Mouse (Mus musculus) lung, postnatal 0 days (tissue): ENCODE measurements around the gene Ggta1. TPM values are rescaled to one million over a fixed set of nuclear protein-coding genes. Genes with fewer than 3 reads are reported as not detected.

Source experiments
- ATAC-seq: fragments of 200-750 bp; cut with Nextera tagmentation; 2 replicates; pipeline ENCODE4 v1.8.0; 2017; ENCODE audit warnings: moderate library complexity
- DNase-seq: peaks from one replicate; pipeline ENCODE4 v3.0.0-alpha.2; 2016; ENCODE audit warnings: low spot score
- H3K27ac ChIP-seq: fragments of 300-500 bp; sonication (generic); 2 replicates; pipeline ENCODE4 v1.5.1; 2014; ENCODE audit warnings: antibody characterized with exemption, mild to moderate bottlenecking, low read length, mixed read lengths
- H3K27me3 ChIP-seq: fragments of 300-500 bp; sonication (generic); replicated peaks from 2 replicates; pipeline ENCODE4 v1.6.1; 2014; ENCODE audit warnings: low read length, mixed read lengths; ENCODE audit not compliant: insufficient read depth
- H3K36me3 ChIP-seq: fragments of 300-500 bp; sonication (generic); 2 replicates; pipeline ENCODE4 v1.6.1; 2014; ENCODE audit warnings: low read length, mixed read lengths; ENCODE audit not compliant: insufficient read depth
- H3K4me1 ChIP-seq: fragments of 300-500 bp; sonication (generic); 2 replicates; pipeline ENCODE4 v1.6.1; 2014; ENCODE audit warnings: antibody characterized with exemption, low read depth, low read length, mixed read lengths; ENCODE audit not compliant: insufficient read depth
- H3K4me2 ChIP-seq: fragments of 300-500 bp; sonication (generic); replicated peaks from 2 replicates; pipeline ENCODE4 v1.6.1; 2014; ENCODE audit warnings: low read depth, mild to moderate bottlenecking, low read length, moderate library complexity, mixed read lengths
- H3K4me3 ChIP-seq: fragments of 300-500 bp; sonication (generic); 2 replicates; pipeline ENCODE4 v1.5.1; 2014; ENCODE audit warnings: low read depth, low read length
- H3K9ac ChIP-seq: fragments of 300-500 bp; sonication (generic); replicated peaks from 2 replicates; pipeline ENCODE4 v1.6.1; 2014; ENCODE audit warnings: low read depth, mild to moderate bottlenecking
- H3K9me3 ChIP-seq: fragments of 300-500 bp; sonication (generic); 2 replicates; pipeline ENCODE4 v1.6.1; 2016; ENCODE audit warnings: low read length, mixed read lengths
- CTCF ChIP-seq: IDR thresholded peaks from 2 replicates; pipeline ENCODE4 v1.5.1; 2016; ENCODE audit warnings: antibody characterized with exemption, mild to moderate bottlenecking
- EP300 ChIP-seq: IDR thresholded peaks from 2 replicates; pipeline ENCODE4 v1.6.1; 2016; ENCODE audit warnings: antibody characterized with exemption, mild to moderate bottlenecking, control low read depth
- WGBS: fragments of 180-500 bp; shearing (Covaris S2); extraction: QIAGEN DNeasy Blood & Tissue Kit; methylation state at CpG from one replicate; pipeline ENCODE4 v1.1.7; 2014; 5-methylcytosine and 5-hydroxymethylcytosine counted together
- polyA plus RNA-seq: library from polyadenylated mRNA; unstranded; fragments of >200 nt; fragmentation: Nextera tagmentation; extraction: Ambion mirVana; gene quantifications from 2 replicates; pipeline ENCODE4 v1.2.1, GENCODE M21; 2015

The Ggta1 gene
- 21.8 and 25.6 TPM in 2 replicates for polyA plus RNA-seq

- Histone ChIP-seq H3K4me3 (peak within 1 kb of the TSS; percentile 38), H3K4me2 (peak within 1 kb of the TSS; percentile 83), H3K9me3 (no peaks in the 10 kb centered on the region), H3K36me3 (no peaks in the 10 kb centered on the region), H3K27ac (peak within 1 kb of the TSS; percentile 71), H3K27me3 (no peaks in the 10 kb centered on the region), H3K4me1 (no peaks in the 10 kb centered on the region; the same call in 1 of the 2 replicates), H3K9ac (peak within 1 kb of the TSS; percentile 20)
- DNase-seq (no peak), ATAC-seq (no peak)
- TF ChIP-seq CTCF, result no peak
- TF ChIP-seq EP300, result no peak
- WGBS, result 22% methylated on average over 7 of the region's 7 CpGs
Measured at GRCm38 (mm10) chr2:35462791-35463281, at the start of gene Ggta1. TSS of gene Ggta1 (minus strand) at chr2:35463231.

DNA sequence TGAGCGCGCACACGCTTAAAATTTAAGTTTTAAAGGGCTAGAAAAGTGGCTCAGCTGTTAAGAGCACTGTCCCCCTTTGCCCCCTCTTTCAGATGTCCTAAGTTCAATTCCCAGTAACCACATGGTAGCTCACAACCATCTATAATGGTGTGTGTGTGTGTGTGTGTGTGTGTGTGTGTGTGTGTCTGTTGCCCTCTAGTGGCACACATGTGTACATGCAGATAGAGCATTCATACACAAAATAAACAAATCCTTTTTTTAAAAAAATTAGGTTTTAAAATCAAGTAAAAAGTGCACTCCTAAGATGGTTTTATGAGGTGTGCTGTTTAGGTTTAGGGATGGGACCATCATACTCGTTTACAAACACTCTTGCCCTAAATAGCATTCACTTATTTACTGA lies 49.2 kb upstream of the Ggta1 start:
- H3K27ac ChIP-seq, result no peak overlapping the region
- peak; percentile 65 for TF ChIP-seq CTCF
- TF ChIP-seq EP300, result no peak
- H3K9me3 ChIP-seq, result no peaks in the 10 kb centered on the region
- WGBS, result 96% methylated on average over 4 of the region's 4 CpGs
- H3K36me3 ChIP-seq, result no peaks in the 10 kb centered on the region
- no peak overlapping the region for H3K4me3 ChIP-seq
- peaks cover 12% of the 10 kb centered on the region; the same call in 1 of the 2 replicates for H3K4me1 ChIP-seq
- H3K9ac ChIP-seq, result no peak overlapping the region
- H3K4me2 ChIP-seq, result no peak overlapping the region
- ATAC-seq (no peak), DNase-seq (no peak)
- no peaks in the 10 kb centered on the region for H3K27me3 ChIP-seq

- Histone ChIP-seq H3K9me3 (no peaks in the 10 kb centered on the region), H3K27me3 (no peaks in the 10 kb centered on the region), H3K27ac (no peak overlapping the region), H3K36me3 (no peaks in the 10 kb centered on the region), H3K4me1 (peaks cover 12% of the 10 kb centered on the region; the same call in 1 of the 2 replicates), H3K4me3 (no peak overlapping the region), H3K9ac (no peak overlapping the region), H3K4me2 (no peak overlapping the region)
- WGBS, result 13% methylated on average over 1 of the region's 1 CpGs
- no peak for ATAC-seq
- TF ChIP-seq EP300 (no peak), CTCF (no peak)
- peak; percentile 13 for DNase-seq
Measured at GRCm38 (mm10) chr2:35510920-35511319, 47.9 kb upstream of the Ggta1 start.

DNA sequence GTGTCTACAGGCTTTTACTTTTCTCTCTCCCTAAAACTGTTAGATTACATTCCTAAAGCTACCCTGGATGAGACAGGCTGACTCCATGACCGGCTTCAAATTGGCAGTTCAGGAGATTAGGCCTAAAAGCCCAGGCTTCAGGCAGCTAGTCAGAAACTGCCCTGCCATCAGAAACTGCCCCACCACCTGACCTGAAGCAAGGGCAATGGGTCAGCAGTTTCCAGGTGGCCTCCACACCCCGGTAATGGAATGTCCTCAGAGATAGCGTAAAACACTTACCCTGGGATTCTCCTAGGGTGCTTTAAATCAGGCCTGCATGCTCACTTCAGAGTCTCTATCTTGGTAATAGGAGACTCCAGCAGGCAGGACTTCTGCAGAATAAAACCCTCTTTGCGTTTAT lies 46.9 kb upstream of the Ggta1 start:
- Histone ChIP-seq H3K4me2 (no peak overlapping the region), H3K4me1 (peaks cover 12% of the 10 kb centered on the region; the same call in 1 of the 2 replicates), H3K9ac (no peak overlapping the region), H3K27me3 (no peaks in the 10 kb centered on the region), H3K27ac (no peak overlapping the region), H3K4me3 (no peak overlapping the region), H3K36me3 (no peaks in the 10 kb centered on the region), H3K9me3 (no peaks in the 10 kb centered on the region)
- 53% methylated on average over 4 of the region's 4 CpGs for WGBS
- DNase-seq, result no peak
- TF ChIP-seq CTCF, result no peak
- no peak for ATAC-seq

DNA sequence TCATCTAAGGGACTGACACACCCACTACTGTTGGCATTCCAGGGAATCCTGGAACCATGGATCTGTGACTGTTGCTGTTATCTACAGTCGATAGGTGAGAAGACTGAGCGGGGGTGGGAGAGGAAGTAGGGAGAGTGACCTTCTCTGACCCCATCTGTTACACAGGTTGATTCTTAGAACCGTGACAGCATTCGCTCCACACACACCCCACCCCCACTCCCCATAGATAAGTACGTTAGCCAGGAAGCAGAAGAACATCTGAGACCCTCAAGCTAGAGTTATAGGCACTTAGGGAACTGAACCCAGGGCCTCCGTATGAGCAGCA lies 46.3 kb upstream of the Ggta1 start:
- Histone ChIP-seq H3K27ac (no peak overlapping the region), H3K9ac (no peak overlapping the region), H3K36me3 (no peaks in the 10 kb centered on the region), H3K4me2 (no peak overlapping the region), H3K27me3 (no peaks in the 10 kb centered on the region), H3K9me3 (no peaks in the 10 kb centered on the region), H3K4me1 (peaks cover 12% of the 10 kb centered on the region; the same call in 1 of the 2 replicates), H3K4me3 (no peak overlapping the region)
- DNase-seq, result peak; percentile 29
- TF ChIP-seq EP300 (no peak), CTCF (no peak)
- no peak for ATAC-seq
- 31% methylated on average over 6 of the region's 6 CpGs for WGBS

- Histone ChIP-seq H3K4me1 (peaks cover 12% of the 10 kb centered on the region; the same call in 1 of the 2 replicates), H3K9ac (no peak overlapping the region), H3K4me3 (no peak overlapping the region), H3K36me3 (no peaks in the 10 kb centered on the region), H3K27ac (no peak overlapping the region), H3K27me3 (no peaks in the 10 kb centered on the region), H3K4me2 (no peak overlapping the region), H3K9me3 (no peaks in the 10 kb centered on the region)
- TF ChIP-seq EP300, result no peak
- TF ChIP-seq CTCF, result no peak
- peak; percentile 45 for DNase-seq
- peak; percentile 32 for ATAC-seq
- 29% methylated on average over 10 of the region's 10 CpGs for WGBS
Measured at GRCm38 (mm10) chr2:35508597-35509342, 45.7 kb upstream of the Ggta1 start.

DNA sequence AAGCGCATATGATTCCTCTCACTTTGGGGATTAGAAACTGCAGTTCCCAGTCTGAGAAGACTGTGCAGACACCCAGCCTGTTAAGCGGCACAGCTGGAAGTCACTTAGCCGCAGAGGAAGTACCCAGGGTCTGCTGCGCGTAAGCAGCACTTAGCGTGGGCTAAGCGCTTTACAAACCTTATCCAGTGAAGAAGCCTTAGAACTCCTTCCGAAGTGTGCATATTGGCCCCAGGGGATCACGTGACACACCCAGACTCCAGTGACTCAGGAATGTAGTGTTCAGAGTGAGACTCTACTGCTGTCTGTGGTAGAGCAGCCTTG lies 44.1 kb upstream of the Ggta1 start:
- Histone ChIP-seq H3K4me2 (no peak overlapping the region), H3K9me3 (no peaks in the 10 kb centered on the region), H3K4me3 (no peak overlapping the region), H3K27ac (no peak overlapping the region), H3K9ac (no peak overlapping the region), H3K4me1 (peaks cover 12% of the 10 kb centered on the region; the same call in 1 of the 2 replicates), H3K27me3 (no peaks in the 10 kb centered on the region), H3K36me3 (no peaks in the 10 kb centered on the region)
- ATAC-seq (peak; percentile 20), DNase-seq (peak; percentile 53)
- TF ChIP-seq EP300 (no peak), CTCF (no peak)
- 47% methylated on average over 9 of the region's 9 CpGs for WGBS
